Mouse (Mus musculus) heart, embryonic 10.5 days (tissue): ENCODE measurements around the gene Rnf185. TPM values are rescaled to one million over a fixed set of nuclear protein-coding genes. Genes with fewer than 3 reads are reported as not detected.
A peak's percentile ranks its signal among the peaks of the same experiment; 100 is the strongest.

Source experiments
- DNase-seq: peaks from one replicate; pipeline ENCODE4 v3.0.0-alpha.2; 2017; ENCODE audit warnings: low spot score
- H3K27ac ChIP-seq: fragments of 300-500 bp; sonication (generic); 2 replicates; pipeline ENCODE4 v1.5.1; 2016; ENCODE audit warnings: mild to moderate bottlenecking
- H3K27me3 ChIP-seq: fragments of 300-500 bp; sonication (generic); 2 replicates; pipeline ENCODE4 v1.6.1; 2016; ENCODE audit warnings: mild to moderate bottlenecking; ENCODE audit not compliant: poor library complexity, insufficient read depth, severe bottlenecking
- H3K36me3 ChIP-seq: fragments of 300-500 bp; sonication (generic); 2 replicates; pipeline ENCODE4 v1.6.1; 2016; ENCODE audit warnings: mild to moderate bottlenecking, moderate library complexity
- H3K4me1 ChIP-seq: fragments of 300-500 bp; sonication (generic); 2 replicates; pipeline ENCODE4 v1.6.1; 2016; ENCODE audit warnings: mild to moderate bottlenecking
- H3K4me3 ChIP-seq: fragments of 300-500 bp; sonication (generic); 2 replicates; pipeline ENCODE4 v1.5.1; 2016; ENCODE audit warnings: mild to moderate bottlenecking, moderate library complexity
- H3K9me3 ChIP-seq: fragments of 300-500 bp; sonication (generic); 2 replicates; pipeline ENCODE4 v1.6.1; 2016; ENCODE audit warnings: mild to moderate bottlenecking, moderate library complexity
- WGBS: fragments of 180-500 bp; shearing (Covaris S2); methylation state at CpG from one replicate; pipeline ENCODE4 v1.1.7; 2016; 5-methylcytosine and 5-hydroxymethylcytosine counted together
- polyA plus RNA-seq: library from polyadenylated mRNA; unstranded; fragments of >200 nt; fragmentation: Nextera tagmentation; extraction: Ambion mirVana; gene quantifications from 2 replicates; pipeline ENCODE4 v1.2.1, GENCODE M21; 2016

The Rnf185 gene
- polyA plus RNA-seq, 1 experiment from 2014 or later = 31.0 TPM

DNA sequence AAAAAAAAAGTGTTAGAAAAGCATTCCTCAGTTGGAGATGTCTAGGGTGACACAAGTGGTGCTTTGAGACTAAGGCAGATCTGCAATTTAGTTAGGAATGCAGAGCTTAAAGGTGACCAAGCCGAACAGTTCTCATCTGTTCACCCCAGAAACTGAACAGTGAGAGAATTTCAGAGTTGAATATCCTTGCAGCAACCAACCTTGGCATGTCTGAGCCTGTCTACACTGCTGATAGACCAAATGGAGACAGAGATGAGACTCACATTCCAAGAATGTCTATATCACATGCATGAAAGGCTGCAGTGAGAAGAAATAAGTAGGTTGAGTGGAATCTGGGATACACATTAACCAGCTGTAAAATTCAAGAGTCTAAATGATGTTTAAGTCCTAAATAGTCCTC is 14.5 kb downstream of the Rnf185 start:
- no peaks in the 10 kb centered on the region for H3K4me1 ChIP-seq
- no peak for DNase-seq
- WGBS = 83% methylated on average over 1 of the region's 1 CpGs
- no peak overlapping the region for H3K4me3 ChIP-seq
- H3K27me3 ChIP-seq = no peaks in the 10 kb centered on the region
- H3K9me3 ChIP-seq = no peaks in the 10 kb centered on the region
- H3K27ac ChIP-seq = no peak overlapping the region
- no peaks in the 10 kb centered on the region for H3K36me3 ChIP-seq

DNA sequence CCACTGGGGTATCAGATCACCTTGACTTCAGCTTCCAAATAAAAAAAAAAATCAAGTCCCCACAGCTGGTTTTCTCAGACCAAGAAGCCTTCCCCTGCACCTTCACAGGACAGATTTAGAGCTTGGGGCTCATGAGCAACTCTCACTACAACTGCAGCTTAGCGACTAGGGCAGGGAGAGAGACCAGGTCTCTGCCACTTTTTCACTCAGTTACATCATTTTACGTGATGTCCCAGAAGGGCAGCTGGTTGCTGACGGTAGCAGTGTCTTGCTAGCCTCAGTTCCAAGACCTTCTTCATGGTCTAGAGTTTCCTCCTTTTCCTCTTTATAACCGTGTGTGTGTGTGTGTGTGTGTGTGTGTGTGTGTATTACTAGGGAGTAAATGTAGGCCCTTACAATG is 18.4 kb downstream of the Rnf185 start:
- Histone ChIP-seq H3K36me3 (0 out of 2 replicates have a peak, but pooled peaks cover 4% of the 10 kb centered on the region), H3K27me3 (no peaks in the 10 kb centered on the region), H3K27ac (no peak overlapping the region), H3K9me3 (no peaks in the 10 kb centered on the region), H3K4me3 (no peak overlapping the region), H3K4me1 (no peaks in the 10 kb centered on the region)
- 82% methylated on average over 4 of the region's 4 CpGs for WGBS
- DNase-seq = no peak

DNA sequence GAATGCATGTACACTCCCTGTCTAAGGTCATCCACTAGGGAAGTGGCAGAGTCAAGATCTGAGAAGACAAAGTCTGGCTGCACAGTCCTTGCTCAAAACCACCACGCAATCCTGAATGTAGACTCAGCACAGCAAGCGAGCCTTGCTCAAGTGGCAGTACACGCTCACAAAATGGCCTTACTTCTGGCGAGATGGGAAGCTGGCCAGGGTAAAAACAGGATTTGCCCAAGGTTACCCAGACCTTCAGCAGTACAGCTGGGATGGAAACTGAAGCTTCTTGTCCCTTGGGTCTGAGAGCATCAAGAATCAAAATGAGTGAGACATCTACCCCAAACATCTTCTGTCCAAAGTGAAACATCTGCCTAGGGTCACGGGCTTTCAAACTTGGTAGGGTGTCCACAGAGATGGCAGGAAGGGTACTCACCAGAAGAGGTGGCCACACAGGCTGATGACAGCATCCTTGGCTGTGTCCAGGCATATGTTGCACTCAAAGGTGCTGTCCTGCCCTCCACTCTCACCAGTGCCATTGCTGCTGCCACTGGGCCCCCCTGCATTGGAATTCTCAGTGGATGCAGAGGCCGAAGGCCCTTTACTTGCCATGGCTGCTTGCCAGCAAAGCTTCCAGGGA is 20.1 kb downstream of the Rnf185 start:
- Histone ChIP-seq H3K4me1 (no peaks in the 10 kb centered on the region), H3K36me3 (0 out of 2 replicates have a peak, but pooled peaks cover 4% of the 10 kb centered on the region), H3K27me3 (no peaks in the 10 kb centered on the region), H3K27ac (no peak overlapping the region), H3K4me3 (no peak overlapping the region), H3K9me3 (no peaks in the 10 kb centered on the region)
- no peak for DNase-seq
- WGBS = 88% methylated on average over 6 of the region's 6 CpGs

DNA sequence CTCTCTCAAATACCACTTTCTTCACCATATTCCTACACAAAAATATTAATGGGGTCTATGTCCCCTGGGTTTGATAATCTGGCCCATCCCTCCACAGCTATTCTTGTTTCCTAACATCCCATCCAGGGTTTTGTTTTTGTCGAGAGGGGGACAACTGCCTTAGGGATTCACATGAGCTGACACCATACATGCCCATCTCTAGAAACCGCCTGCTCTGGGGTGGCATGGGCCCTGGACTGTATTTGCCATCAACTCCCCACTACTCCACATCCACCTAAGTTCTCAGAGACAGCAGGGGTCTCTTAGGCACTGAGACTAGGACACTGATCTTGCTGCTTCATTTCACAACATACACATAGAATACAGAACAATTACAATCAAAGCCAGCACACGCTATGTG is 20.6 kb downstream of the Rnf185 start:
- Histone ChIP-seq H3K27ac (no peak overlapping the region), H3K4me1 (no peaks in the 10 kb centered on the region), H3K4me3 (no peak overlapping the region), H3K36me3 (peaks cover 4% of the 10 kb centered on the region; the same call in 1 of the 2 replicates), H3K27me3 (no peaks in the 10 kb centered on the region), H3K9me3 (no peaks in the 10 kb centered on the region)
- 90% methylated on average over 3 of the region's 3 CpGs for WGBS
- no peak for DNase-seq

DNA sequence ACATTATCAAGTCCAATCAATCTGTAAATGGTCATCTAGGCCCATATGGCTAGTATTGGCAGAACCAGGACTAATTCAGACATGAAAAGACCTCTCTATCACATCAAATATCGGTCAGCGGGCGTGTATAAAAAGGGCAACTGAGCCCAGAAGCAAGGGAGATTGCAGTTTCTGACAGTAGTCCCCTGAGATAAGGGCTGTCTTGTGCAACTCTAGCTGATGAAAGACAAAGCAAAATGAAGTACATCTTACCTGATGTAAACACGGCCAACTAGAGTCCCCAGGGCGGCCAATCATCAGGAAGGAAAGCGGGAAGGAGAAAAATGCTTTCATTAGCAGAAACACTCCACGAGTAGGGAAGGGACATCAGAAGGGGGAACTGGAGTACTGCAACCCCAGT is 23.5 kb downstream of the Rnf185 start:
- H3K27me3 ChIP-seq = no peaks in the 10 kb centered on the region

DNA sequence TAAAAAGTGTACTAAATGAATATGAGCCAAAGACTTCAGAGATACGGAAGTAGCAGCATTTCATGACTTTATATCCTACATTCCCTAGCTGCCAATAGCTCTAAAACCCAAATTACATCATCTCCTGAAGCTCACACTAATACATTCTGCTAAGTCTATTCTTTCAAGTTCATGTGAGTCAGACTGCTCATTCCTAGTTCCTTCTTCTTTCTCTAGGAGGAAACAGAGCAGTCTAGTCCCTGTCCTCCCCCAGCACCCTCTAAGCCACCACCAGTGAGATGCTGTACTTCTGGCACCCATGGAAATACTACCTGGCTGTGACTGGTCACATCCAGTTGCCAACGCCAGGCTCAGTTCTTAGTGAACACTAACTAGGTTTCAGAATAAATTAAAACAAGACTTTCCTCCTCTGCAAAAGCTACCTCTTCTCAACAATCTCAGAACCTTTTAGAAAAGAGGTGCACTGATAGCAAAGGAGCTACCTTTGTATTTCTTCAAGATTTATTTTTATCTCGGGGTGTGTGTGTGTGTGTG is 24.4 kb downstream of the Rnf185 start:
- Histone ChIP-seq H3K27me3 (no peaks in the 10 kb centered on the region), H3K4me1 (no peaks in the 10 kb centered on the region), H3K4me3 (no peak overlapping the region), H3K36me3 (peaks cover 38% of the 10 kb centered on the region), H3K9me3 (no peaks in the 10 kb centered on the region), H3K27ac (no peak overlapping the region)
- no peak for DNase-seq
- 85% methylated on average over 3 of the region's 3 CpGs for WGBS

More for the DNA sequence above, 23.5 kb downstream of the Rnf185 start:
- H3K36me3 ChIP-seq = peaks cover 29% of the 10 kb centered on the region
- H3K27ac ChIP-seq = no peak overlapping the region
- H3K4me3 ChIP-seq = no peak overlapping the region
- 87% methylated on average over 7 of the region's 7 CpGs for WGBS
- H3K9me3 ChIP-seq = no peaks in the 10 kb centered on the region
- no peak for DNase-seq
- H3K4me1 ChIP-seq = no peaks in the 10 kb centered on the region

DNA sequence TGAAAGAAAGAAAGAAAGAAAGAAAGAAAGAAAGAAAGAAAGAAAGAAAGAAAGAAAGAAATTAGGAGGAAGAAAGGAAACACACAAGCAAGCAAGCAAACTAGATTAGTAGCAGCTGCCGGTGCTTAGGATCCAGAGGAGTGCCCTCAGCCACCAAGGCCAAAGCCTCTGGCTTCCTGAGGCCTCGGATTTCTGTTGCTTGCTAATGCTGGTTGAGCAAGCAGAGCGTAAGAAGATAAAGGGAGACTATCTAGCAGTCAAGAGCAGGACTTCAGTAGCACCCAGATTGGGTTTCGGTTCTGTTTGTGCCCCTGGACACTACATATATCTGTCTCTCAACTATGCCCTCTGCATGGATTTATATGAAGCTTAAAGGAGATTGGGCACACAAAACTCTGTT is 29.9 kb downstream of the Rnf185 start:
- no peaks in the 10 kb centered on the region for H3K4me1 ChIP-seq
- no peak overlapping the region for H3K4me3 ChIP-seq
- H3K9me3 ChIP-seq = no peaks in the 10 kb centered on the region
- H3K36me3 ChIP-seq = peaks cover 55% of the 10 kb centered on the region
- no peaks in the 10 kb centered on the region for H3K27me3 ChIP-seq
- WGBS = 68% methylated on average over 4 of the region's 4 CpGs
- no peak overlapping the region for H3K27ac ChIP-seq
- no peak for DNase-seq

DNA sequence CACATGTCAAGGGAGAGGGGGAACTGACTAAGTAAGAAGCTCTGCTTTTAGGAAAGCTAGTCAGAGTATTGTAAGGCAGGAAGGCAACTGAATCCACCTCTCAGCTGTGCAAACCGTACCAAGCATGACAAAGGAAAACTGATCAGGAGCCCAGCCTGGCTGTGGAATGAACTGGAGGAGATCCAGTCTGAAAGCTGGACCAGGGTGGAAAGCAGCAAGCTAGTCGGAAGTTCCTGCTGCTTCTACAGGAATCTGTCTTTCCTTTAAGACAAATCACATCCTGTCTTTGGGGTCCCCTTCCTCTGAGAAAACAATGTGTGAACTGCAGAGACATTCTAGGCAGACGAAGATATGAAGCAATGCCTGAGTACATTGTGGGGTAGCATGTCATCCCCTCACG is 33.4 kb downstream of the Rnf185 start:
- DNase-seq = no peak
- 64% methylated on average over 4 of the region's 4 CpGs for WGBS
- Histone ChIP-seq H3K9me3 (no peaks in the 10 kb centered on the region), H3K27me3 (no peaks in the 10 kb centered on the region), H3K4me3 (no peak overlapping the region), H3K4me1 (no peaks in the 10 kb centered on the region), H3K27ac (0 out of 2 replicates have a peak overlapping the region, but pooled peaks have one; percentile 32), H3K36me3 (peaks cover 61% of the 10 kb centered on the region)

DNA sequence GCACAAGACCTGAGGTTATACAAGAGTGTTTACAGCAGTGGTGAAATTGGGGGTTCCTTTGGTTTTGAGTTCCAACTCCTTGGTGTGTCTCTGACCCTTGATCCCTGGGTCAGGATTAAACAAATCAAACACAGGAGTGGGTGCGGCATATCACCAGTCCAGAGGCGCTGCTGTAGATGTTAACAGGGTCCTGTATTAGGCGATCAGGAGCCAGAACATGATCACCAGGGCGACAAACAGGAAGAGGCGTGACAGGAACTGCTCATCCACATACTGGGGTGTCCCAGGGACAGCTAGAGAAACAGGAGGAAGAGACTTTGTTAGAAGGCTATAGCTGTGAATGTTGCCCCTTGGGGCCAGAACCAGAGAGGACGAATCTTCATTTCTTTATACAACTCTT is 34.4 kb downstream of the Rnf185 start:
- Histone ChIP-seq H3K27me3 (no peaks in the 10 kb centered on the region), H3K36me3 (peaks cover 53% of the 10 kb centered on the region), H3K9me3 (no peaks in the 10 kb centered on the region)

DNA sequence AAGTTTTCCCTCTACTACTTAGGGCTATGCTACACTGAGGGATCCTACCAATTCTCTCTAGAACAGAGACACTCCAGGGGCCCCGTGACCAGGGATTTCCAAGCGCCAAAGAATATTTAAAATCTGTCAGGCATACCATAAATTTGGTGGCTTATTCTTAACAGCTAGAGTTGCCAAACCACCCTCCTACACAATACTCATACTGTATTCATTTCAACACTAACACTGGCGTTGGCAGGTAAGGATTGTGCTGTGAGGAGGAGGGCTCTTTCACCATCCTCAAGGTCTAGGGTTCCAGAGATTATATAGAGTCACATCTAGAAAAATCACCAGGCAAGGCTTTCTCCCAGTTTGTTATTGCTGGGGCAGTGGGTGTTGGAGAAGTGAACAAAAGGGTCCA is 35.8 kb downstream of the Rnf185 start:
- no peaks in the 10 kb centered on the region for H3K9me3 ChIP-seq
- no peak overlapping the region for H3K27ac ChIP-seq
- 87% methylated on average over 3 of the region's 3 CpGs for WGBS

More for the DNA sequence above, 34.4 kb downstream of the Rnf185 start:
- Histone ChIP-seq H3K27ac (no peak overlapping the region), H3K4me3 (no peak overlapping the region), H3K4me1 (no peaks in the 10 kb centered on the region)
- WGBS = 74% methylated on average over 6 of the region's 6 CpGs
- no peak for DNase-seq

DNA sequence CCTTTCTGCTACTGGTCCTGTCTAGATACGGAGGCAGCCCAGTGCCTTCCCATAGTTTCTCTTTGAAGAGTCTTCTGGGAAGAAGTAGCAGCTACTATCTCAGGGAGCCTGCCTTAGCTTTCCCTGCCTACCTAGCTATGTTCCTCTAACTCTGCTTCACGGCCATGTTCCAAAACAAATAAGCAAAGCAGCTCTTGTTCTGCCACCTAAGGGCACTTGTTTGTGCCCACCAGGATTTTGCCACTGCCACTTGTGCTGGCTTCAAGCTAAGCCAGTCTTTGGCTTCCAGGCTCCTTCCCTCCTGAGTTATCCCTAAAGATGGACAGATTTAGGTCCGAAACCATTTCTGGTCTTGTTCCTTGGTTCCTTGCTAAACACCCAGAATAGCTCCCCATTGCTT is 40.1 kb downstream of the Rnf185 start:
- H3K36me3 ChIP-seq = peaks cover 30% of the 10 kb centered on the region
- WGBS = 78% methylated on average over 3 of the region's 3 CpGs
- no peaks in the 10 kb centered on the region for H3K27me3 ChIP-seq
- H3K4me1 ChIP-seq = peaks cover 11% of the 10 kb centered on the region; the same call in 1 of the 2 replicates
- H3K27ac ChIP-seq = no peak overlapping the region
- H3K9me3 ChIP-seq = no peaks in the 10 kb centered on the region
- DNase-seq = no peak
- no peak overlapping the region for H3K4me3 ChIP-seq

More for the DNA sequence above, 35.8 kb downstream of the Rnf185 start:
- Histone ChIP-seq H3K27me3 (no peaks in the 10 kb centered on the region), H3K4me1 (no peaks in the 10 kb centered on the region), H3K36me3 (peaks cover 52% of the 10 kb centered on the region), H3K4me3 (no peak overlapping the region)
- no peak for DNase-seq

DNA sequence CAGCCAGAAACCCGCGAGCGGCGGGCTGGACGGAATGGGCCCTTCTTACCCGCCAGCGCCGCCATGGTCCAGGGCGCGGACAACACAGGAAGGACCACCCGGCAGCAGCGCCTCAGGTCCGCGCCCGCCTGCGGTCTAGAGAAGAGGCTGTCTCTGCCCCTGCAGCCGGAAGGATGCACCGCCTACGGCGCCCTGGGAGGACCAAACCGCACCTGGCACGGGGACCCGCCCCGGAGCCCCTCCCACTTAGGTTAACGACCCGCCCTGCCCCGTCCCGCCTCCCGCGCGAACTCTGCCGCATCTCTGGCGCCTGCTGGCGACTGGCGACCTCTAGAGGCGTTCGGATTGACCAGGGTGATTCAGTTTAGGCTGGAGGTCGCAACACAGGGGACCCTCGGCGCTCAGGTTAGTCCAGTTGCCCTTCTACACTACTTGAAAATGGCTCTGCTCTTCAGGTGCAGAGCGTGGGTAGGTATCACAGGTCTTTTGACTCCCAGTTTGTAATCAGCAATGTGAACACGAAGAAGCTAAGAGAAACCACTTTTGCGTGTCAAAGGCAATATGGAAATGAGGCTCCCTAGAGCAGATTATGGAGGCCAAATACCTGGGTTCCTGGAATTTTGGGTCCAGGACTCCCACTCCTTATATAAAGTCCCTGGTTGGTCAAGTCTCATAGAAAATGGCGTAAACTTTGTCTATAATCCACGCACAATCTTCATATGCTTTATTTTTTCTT is 43.0 kb downstream of the Rnf185 start, which contains the start of gene Limk2:
TSS of gene Limk2 (minus strand) at position 193 of the 736 bp plus-strand sequence.
- peak; percentile 97 for DNase-seq
- Histone ChIP-seq H3K4me1 (peaks cover 11% of the 10 kb centered on the region; the same call in 1 of the 2 replicates), H3K9me3 (no peaks in the 10 kb centered on the region), H3K27ac (peak within 1 kb of the TSS; percentile 91), H3K4me3 (peak within 1 kb of the TSS; percentile 76), H3K27me3 (no peaks in the 10 kb centered on the region), H3K36me3 (peaks cover 4% of the 10 kb centered on the region; the same call in 1 of the 2 replicates)
- 3% methylated on average over 45 of the region's 45 CpGs for WGBS
